Mouse (Mus musculus): Measurements from ENCODE around the gene Zfp367. TPM values are rescaled to one million over a fixed set of nuclear protein-coding genes. Genes with fewer than 3 reads are reported as not detected.

Gene Zfp367
- polyA plus RNA-seq, 1 experiment from 2014 or later: 29.8 TPM

- DNase-seq (ENCODE audit: low spot score) (no peak), ATAC-seq (replicated peaks; ENCODE audit: low FRiP score) (no peak)
- H3K27ac ChIP-seq (ENCODE audit: low read depth, low read length): no peak overlapping the region
- no peak overlapping the region for H3K9ac ChIP-seq (ENCODE audit: low read length)
- 81% methylated on average over 4 of the region's 4 CpGs for WGBS
- H3K4me3 ChIP-seq (ENCODE audit: low read depth, low read length): no peak overlapping the region
- no peaks in the 10 kb centered on the region for H3K36me3 ChIP-seq (ENCODE audit: control insufficient read depth, insufficient read depth, low read length)
- no peaks in the 10 kb centered on the region for H3K27me3 ChIP-seq (ENCODE audit: control insufficient read depth, insufficient read depth, low read length)
- H3K4me1 ChIP-seq (replicated peaks; ENCODE audit: control insufficient read depth, insufficient read depth, low read length): no peaks in the 10 kb centered on the region
- H3K9me3 ChIP-seq (ENCODE audit: control insufficient read depth, low read length): no peaks in the 10 kb centered on the region
- no peak overlapping the region for H3K4me2 ChIP-seq (ENCODE audit: low read depth, low read length, severe bottlenecking)
Observed at GRCm38 (mm10) chr13:64183583-64183982, 30.6 kb upstream of the Zfp367 start.

GRCm38 (mm10) chr13:64182091-64182490 is 29.1 kb upstream of the Zfp367 start:
- WGBS: 88% methylated on average over 2 of the region's 2 CpGs
- H3K4me1 ChIP-seq (replicated peaks; ENCODE audit: control insufficient read depth, insufficient read depth, low read length): no peaks in the 10 kb centered on the region
- no peak overlapping the region for H3K9ac ChIP-seq (ENCODE audit: low read length)
- no peak overlapping the region for H3K4me2 ChIP-seq (ENCODE audit: low read depth, low read length, severe bottlenecking)
- ATAC-seq (replicated peaks; ENCODE audit: low FRiP score): no peak
- no peak overlapping the region for H3K27ac ChIP-seq (ENCODE audit: low read depth, low read length)
- H3K36me3 ChIP-seq (ENCODE audit: control insufficient read depth, insufficient read depth, low read length): no peaks in the 10 kb centered on the region; the same call in 1 of the 2 replicates
- DNase-seq (ENCODE audit: low spot score): no peak
- H3K27me3 ChIP-seq (ENCODE audit: control insufficient read depth, insufficient read depth, low read length): no peaks in the 10 kb centered on the region
- no peaks in the 10 kb centered on the region for H3K9me3 ChIP-seq (ENCODE audit: control insufficient read depth, low read length)
- no peak overlapping the region for H3K4me3 ChIP-seq (ENCODE audit: low read depth, low read length)

GRCm38 (mm10) chr13:64180888-64181287 is 27.9 kb upstream of the Zfp367 start:
- DNase-seq (ENCODE audit: low spot score) (no peak), ATAC-seq (replicated peaks; ENCODE audit: low FRiP score) (no peak)
- Histone ChIP-seq H3K9me3 (ENCODE audit: control insufficient read depth, low read length) (no peaks in the 10 kb centered on the region), H3K4me3 (ENCODE audit: low read depth, low read length) (no peak overlapping the region), H3K9ac (ENCODE audit: low read length) (no peak overlapping the region), H3K4me2 (ENCODE audit: low read depth, low read length, severe bottlenecking) (no peak overlapping the region), H3K4me1 (replicated peaks; ENCODE audit: control insufficient read depth, insufficient read depth, low read length) (no peaks in the 10 kb centered on the region), H3K36me3 (ENCODE audit: control insufficient read depth, insufficient read depth, low read length) (no peaks in the 10 kb centered on the region; the same call in 1 of the 2 replicates), H3K27ac (ENCODE audit: low read depth, low read length) (no peak overlapping the region), H3K27me3 (ENCODE audit: control insufficient read depth, insufficient read depth, low read length) (no peaks in the 10 kb centered on the region)
- WGBS: 88% methylated on average over 3 of the region's 3 CpGs

- DNase-seq (ENCODE audit: low spot score): no peak
- Histone ChIP-seq H3K27me3 (ENCODE audit: control insufficient read depth, insufficient read depth, low read length) (no peaks in the 10 kb centered on the region), H3K9ac (ENCODE audit: low read length) (no peak overlapping the region), H3K9me3 (ENCODE audit: control insufficient read depth, low read length) (no peaks in the 10 kb centered on the region), H3K27ac (ENCODE audit: low read depth, low read length) (no peak overlapping the region), H3K4me3 (ENCODE audit: low read depth, low read length) (no peak overlapping the region), H3K4me2 (ENCODE audit: low read depth, low read length, severe bottlenecking) (no peak overlapping the region), H3K4me1 (replicated peaks; ENCODE audit: control insufficient read depth, insufficient read depth, low read length) (no peaks in the 10 kb centered on the region), H3K36me3 (ENCODE audit: control insufficient read depth, insufficient read depth, low read length) (no peaks in the 10 kb centered on the region; the same call in 1 of the 2 replicates)
- ATAC-seq (replicated peaks; ENCODE audit: low FRiP score): no peak
- WGBS: 88% methylated on average over 4 of the region's 4 CpGs
Observed at GRCm38 (mm10) chr13:64180300-64180699, 27.3 kb upstream of the Zfp367 start.

GRCm38 (mm10) chr13:64178746-64179652 is 26.0 kb upstream of the Zfp367 start:
- Histone ChIP-seq H3K9ac (ENCODE audit: low read length) (no peak overlapping the region), H3K36me3 (ENCODE audit: control insufficient read depth, insufficient read depth, low read length) (no peaks in the 10 kb centered on the region; the same call in 1 of the 2 replicates), H3K4me1 (replicated peaks; ENCODE audit: control insufficient read depth, insufficient read depth, low read length) (no peaks in the 10 kb centered on the region), H3K9me3 (ENCODE audit: control insufficient read depth, low read length) (no peaks in the 10 kb centered on the region), H3K27me3 (ENCODE audit: control insufficient read depth, insufficient read depth, low read length) (no peaks in the 10 kb centered on the region), H3K4me3 (ENCODE audit: low read depth, low read length) (no peak overlapping the region), H3K4me2 (ENCODE audit: low read depth, low read length, severe bottlenecking) (no peak overlapping the region), H3K27ac (ENCODE audit: low read depth, low read length) (no peak overlapping the region)
- DNase-seq (ENCODE audit: low spot score) (no peak), ATAC-seq (replicated peaks; ENCODE audit: low FRiP score) (no peak)
- WGBS: 65% methylated on average over 13 of the region's 13 CpGs

GRCm38 (mm10) chr13:64178000-64178399 is 25.0 kb upstream of the Zfp367 start:
- Histone ChIP-seq H3K9ac (ENCODE audit: low read length) (no peak overlapping the region), H3K4me2 (ENCODE audit: low read depth, low read length, severe bottlenecking) (no peak overlapping the region), H3K27ac (ENCODE audit: low read depth, low read length) (no peak overlapping the region), H3K36me3 (ENCODE audit: control insufficient read depth, insufficient read depth, low read length) (no peaks in the 10 kb centered on the region; the same call in 1 of the 2 replicates), H3K4me1 (replicated peaks; ENCODE audit: control insufficient read depth, insufficient read depth, low read length) (no peaks in the 10 kb centered on the region), H3K4me3 (ENCODE audit: low read depth, low read length) (no peak overlapping the region), H3K9me3 (ENCODE audit: control insufficient read depth, low read length) (no peaks in the 10 kb centered on the region), H3K27me3 (ENCODE audit: control insufficient read depth, insufficient read depth, low read length) (no peaks in the 10 kb centered on the region)
- WGBS: 81% methylated on average over 7 of the region's 7 CpGs
- DNase-seq (ENCODE audit: low spot score) (no peak), ATAC-seq (replicated peaks; ENCODE audit: low FRiP score) (no peak)

GRCm38 (mm10) chr13:64169746-64170145 is 16.7 kb upstream of the Zfp367 start:
- Histone ChIP-seq H3K4me1 (replicated peaks; ENCODE audit: control insufficient read depth, insufficient read depth, low read length) (no peaks in the 10 kb centered on the region), H3K27me3 (ENCODE audit: control insufficient read depth, insufficient read depth, low read length) (no peaks in the 10 kb centered on the region), H3K27ac (ENCODE audit: low read depth, low read length) (no peak overlapping the region), H3K4me2 (ENCODE audit: low read depth, low read length, severe bottlenecking) (no peak overlapping the region), H3K9me3 (ENCODE audit: control insufficient read depth, low read length) (peaks cover 27% of the 10 kb centered on the region), H3K36me3 (ENCODE audit: control insufficient read depth, insufficient read depth, low read length) (no peaks in the 10 kb centered on the region), H3K4me3 (ENCODE audit: low read depth, low read length) (no peak overlapping the region), H3K9ac (ENCODE audit: low read length) (no peak overlapping the region)
- DNase-seq (ENCODE audit: low spot score) (no peak), ATAC-seq (replicated peaks; ENCODE audit: low FRiP score) (no peak)
- WGBS: 99% methylated on average over 25 of the region's 25 CpGs

GRCm38 (mm10) chr13:64163147-64163715 is 10.2 kb upstream of the Zfp367 start:
- Histone ChIP-seq H3K4me2 (ENCODE audit: low read depth, low read length, severe bottlenecking) (peak overlapping the region; percentile 98), H3K27me3 (ENCODE audit: control insufficient read depth, insufficient read depth, low read length) (peaks cover 2% of the 10 kb centered on the region; the same call in 1 of the 2 replicates), H3K9me3 (ENCODE audit: control insufficient read depth, low read length) (no peaks in the 10 kb centered on the region; the same call in 1 of the 2 replicates), H3K27ac (ENCODE audit: low read depth, low read length) (no peak overlapping the region), H3K9ac (ENCODE audit: low read length) (peak overlapping the region; percentile 78), H3K4me3 (ENCODE audit: low read depth, low read length) (peak overlapping the region; percentile 73), H3K36me3 (ENCODE audit: control insufficient read depth, insufficient read depth, low read length) (no peaks in the 10 kb centered on the region), H3K4me1 (replicated peaks; ENCODE audit: control insufficient read depth, insufficient read depth, low read length) (peaks cover 9% of the 10 kb centered on the region)
- DNase-seq (ENCODE audit: low spot score) (no peak), ATAC-seq (replicated peaks; ENCODE audit: low FRiP score) (no peak)
- WGBS: 26% methylated on average over 13 of the region's 13 CpGs
